Mouse (Mus musculus) intestine, embryonic 15.5 days (tissue): Measurements from ENCODE around the gene 4930404N11Rik. TPM values are rescaled to one million over a fixed set of nuclear protein-coding genes. Genes with fewer than 3 reads are reported as not detected.

Experiments used
- ATAC-seq: fragments of 200-750 bp; cut with Nextera tagmentation; 2 replicates; pipeline ENCODE4 v1.8.0; 2017; ENCODE audit warnings: moderate TSS enrichment, moderate library complexity
- H3K27ac ChIP-seq: fragments of 300-500 bp; sonication (generic); 2 replicates; pipeline ENCODE4 v1.5.1; 2015; ENCODE audit warnings: mild to moderate bottlenecking, inconsistent platforms
- H3K27me3 ChIP-seq: fragments of 300-500 bp; sonication (generic); replicated peaks from 2 replicates; pipeline ENCODE4 v1.6.1; 2015; ENCODE audit warnings: inconsistent platforms
- H3K36me3 ChIP-seq: fragments of 300-500 bp; sonication (generic); 2 replicates; pipeline ENCODE4 v1.6.1; 2015; ENCODE audit warnings: inconsistent platforms
- H3K4me1 ChIP-seq: fragments of 300-500 bp; sonication (generic); replicated peaks from 2 replicates; pipeline ENCODE4 v1.6.1; 2015; ENCODE audit warnings: inconsistent platforms
- H3K4me2 ChIP-seq: fragments of 300-500 bp; sonication (generic); replicated peaks from 2 replicates; pipeline ENCODE4 v1.6.1; 2015; ENCODE audit warnings: mild to moderate bottlenecking, inconsistent platforms
- H3K4me3 ChIP-seq: fragments of 300-500 bp; sonication (generic); replicated peaks from 2 replicates; pipeline ENCODE4 v1.5.1; 2015; ENCODE audit warnings: inconsistent platforms
- H3K9ac ChIP-seq: fragments of 300-500 bp; sonication (generic); 2 replicates; pipeline ENCODE4 v1.6.1; 2015; ENCODE audit warnings: inconsistent platforms
- H3K9me3 ChIP-seq: fragments of 300-500 bp; sonication (generic); 2 replicates; pipeline ENCODE4 v1.6.1; 2016; ENCODE audit warnings: inconsistent platforms
- WGBS: fragments of 180-500 bp; shearing (Covaris S2); methylation state at CpG from one replicate; pipeline ENCODE4 v1.1.7; 2015; 5-methylcytosine and 5-hydroxymethylcytosine counted together
- polyA plus RNA-seq: library from polyadenylated mRNA; unstranded; fragments of >200 nt; fragmentation: Nextera tagmentation; extraction: Ambion mirVana; gene quantifications from 2 replicates; pipeline ENCODE4 v1.2.1, GENCODE M21; 2015

Gene 4930404N11Rik
- polyA plus RNA-seq, 1 experiment from 2014 or later, result 1.0 TPM

DNA sequence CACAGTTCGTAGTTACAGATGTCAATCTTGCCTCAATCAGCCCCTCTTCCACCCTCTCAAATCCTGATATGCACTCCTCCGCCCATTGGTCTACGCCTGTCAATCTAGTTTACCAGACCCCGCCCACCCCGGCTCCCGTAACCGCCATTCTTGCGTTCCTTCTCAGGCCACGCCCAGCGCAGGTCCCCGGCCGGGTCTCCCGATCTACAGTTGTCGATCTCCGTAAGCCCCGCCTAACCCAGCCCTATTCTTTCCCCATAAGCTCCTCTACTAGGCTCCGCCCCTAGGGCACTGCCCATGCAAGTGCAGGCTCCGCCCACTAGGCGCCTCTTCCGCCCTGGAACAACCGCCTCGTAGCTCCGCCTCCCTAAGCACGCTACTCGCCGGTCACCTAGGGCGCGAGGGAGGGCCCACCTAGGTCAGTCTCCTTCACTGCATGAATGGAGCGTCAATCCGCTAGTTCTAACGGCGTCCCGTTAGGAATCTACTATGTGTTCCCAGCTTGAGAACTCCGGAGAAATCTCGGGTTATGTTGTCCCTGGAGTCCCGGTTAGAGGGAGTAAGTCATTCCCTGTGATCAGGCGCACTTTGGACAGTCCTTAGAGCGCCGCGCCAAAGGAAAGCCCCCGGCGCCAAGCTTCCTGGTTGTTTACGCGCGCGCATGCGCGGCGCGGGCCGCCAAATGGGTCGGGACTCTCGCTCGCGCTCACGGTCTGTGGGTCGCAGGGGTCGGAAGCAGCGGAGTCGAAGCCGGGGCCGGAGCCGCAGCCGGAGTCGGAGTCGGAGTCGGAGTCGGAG, 44.9 kb downstream of the 4930404N11Rik start, which contains the start of gene Cactin:
TSS of gene Cactin (plus strand) at position 554 of the 798 bp plus-strand sequence.
- H3K36me3 ChIP-seq, result peaks cover 41% of the 10 kb centered on the region
- H3K9me3 ChIP-seq, result no peaks in the 10 kb centered on the region
- H3K4me1 ChIP-seq, result peaks cover 47% of the 10 kb centered on the region
- WGBS, result under 1% methylated on average over 68 of the region's 68 CpGs
- peak within 1 kb of the TSS; percentile 71 for H3K9ac ChIP-seq
- peak within 1 kb of the TSS; percentile 84 for H3K4me3 ChIP-seq
- H3K4me2 ChIP-seq, result peak within 1 kb of the TSS; percentile 66
- H3K27ac ChIP-seq, result peak within 1 kb of the TSS; percentile 84
- no peaks in the 10 kb centered on the region for H3K27me3 ChIP-seq
- peak; percentile 92 for ATAC-seq

DNA sequence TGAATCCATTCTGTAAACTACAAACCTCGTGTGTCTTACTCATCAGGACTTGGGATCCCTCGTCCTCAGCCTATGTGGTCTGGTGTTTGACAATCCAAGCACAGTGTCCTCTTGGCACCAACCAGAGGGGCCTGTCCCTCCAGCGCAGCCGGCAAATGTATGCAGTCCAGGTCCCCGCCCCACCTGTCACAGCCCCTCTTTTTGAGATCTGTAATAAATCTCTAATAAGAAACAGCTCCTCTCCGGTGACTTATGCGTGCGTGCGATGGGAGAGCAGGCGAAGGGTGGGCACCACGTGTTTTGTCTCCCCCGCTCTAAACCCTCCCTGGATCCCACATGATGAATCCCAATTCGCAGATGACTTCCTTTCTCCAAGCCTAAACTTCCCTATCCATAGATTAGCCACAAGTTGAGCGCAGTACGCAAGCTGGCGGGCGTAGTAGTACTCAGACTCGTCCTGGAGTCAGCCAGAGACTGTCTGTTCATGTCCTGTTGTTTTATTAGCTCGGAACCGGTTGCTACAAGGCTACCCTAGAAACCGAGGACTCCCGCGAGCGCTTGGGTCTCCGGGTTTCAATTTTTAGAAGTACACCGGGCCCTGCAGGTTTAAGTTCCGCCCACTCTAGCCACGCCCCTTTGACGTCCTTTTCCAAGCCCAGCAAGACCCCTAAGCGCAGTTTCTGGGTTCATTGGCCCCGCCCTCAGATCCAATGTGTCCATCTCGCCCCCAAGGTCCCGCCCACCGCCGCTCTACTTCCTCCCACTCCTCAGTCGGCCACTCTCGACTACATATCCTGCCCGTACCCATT, 45.7 kb downstream of the 4930404N11Rik start:
- ATAC-seq, result no peak
- H3K4me2 ChIP-seq, result peak overlapping the region; percentile 66
- H3K4me1 ChIP-seq, result peaks cover 47% of the 10 kb centered on the region
- no peaks in the 10 kb centered on the region for H3K27me3 ChIP-seq
- under 1% methylated on average over 38 of the region's 38 CpGs for WGBS
- H3K9ac ChIP-seq, result peak overlapping the region; percentile 52
- H3K4me3 ChIP-seq, result peak overlapping the region; percentile 84
- H3K9me3 ChIP-seq, result no peaks in the 10 kb centered on the region
- H3K27ac ChIP-seq, result peak overlapping the region; percentile 84
- H3K36me3 ChIP-seq, result peaks cover 40% of the 10 kb centered on the region

DNA sequence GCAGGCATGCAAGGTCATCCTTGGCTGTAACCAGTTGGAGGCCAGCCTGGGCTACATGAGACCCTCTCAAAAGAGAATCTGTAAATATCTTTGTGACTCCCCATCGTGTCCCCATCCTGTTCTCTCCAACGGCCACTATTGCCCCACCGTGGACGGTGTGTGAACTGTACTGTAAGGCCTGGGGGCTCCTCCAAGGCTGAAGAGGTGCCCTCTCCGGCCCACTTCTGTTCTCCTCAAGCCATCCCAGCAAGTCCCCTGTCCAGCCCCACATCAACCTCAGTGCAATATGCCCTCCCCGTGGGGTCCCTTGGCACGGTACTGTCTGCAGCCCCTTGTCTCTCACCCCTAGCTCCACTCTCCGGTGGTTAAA, 46.3 kb downstream of the 4930404N11Rik start:
- peak overlapping the region; percentile 84 for H3K4me3 ChIP-seq
- H3K4me2 ChIP-seq, result peak overlapping the region; percentile 66
- H3K36me3 ChIP-seq, result peaks cover 38% of the 10 kb centered on the region
- no peak for ATAC-seq
- H3K9ac ChIP-seq, result peak overlapping the region; percentile 52
- H3K9me3 ChIP-seq, result no peaks in the 10 kb centered on the region
- no peaks in the 10 kb centered on the region for H3K27me3 ChIP-seq
- H3K27ac ChIP-seq, result peak overlapping the region; percentile 84; the same call in 1 of the 2 replicates
- WGBS, result 37% methylated on average over 8 of the region's 8 CpGs
- H3K4me1 ChIP-seq, result peaks cover 47% of the 10 kb centered on the region

DNA sequence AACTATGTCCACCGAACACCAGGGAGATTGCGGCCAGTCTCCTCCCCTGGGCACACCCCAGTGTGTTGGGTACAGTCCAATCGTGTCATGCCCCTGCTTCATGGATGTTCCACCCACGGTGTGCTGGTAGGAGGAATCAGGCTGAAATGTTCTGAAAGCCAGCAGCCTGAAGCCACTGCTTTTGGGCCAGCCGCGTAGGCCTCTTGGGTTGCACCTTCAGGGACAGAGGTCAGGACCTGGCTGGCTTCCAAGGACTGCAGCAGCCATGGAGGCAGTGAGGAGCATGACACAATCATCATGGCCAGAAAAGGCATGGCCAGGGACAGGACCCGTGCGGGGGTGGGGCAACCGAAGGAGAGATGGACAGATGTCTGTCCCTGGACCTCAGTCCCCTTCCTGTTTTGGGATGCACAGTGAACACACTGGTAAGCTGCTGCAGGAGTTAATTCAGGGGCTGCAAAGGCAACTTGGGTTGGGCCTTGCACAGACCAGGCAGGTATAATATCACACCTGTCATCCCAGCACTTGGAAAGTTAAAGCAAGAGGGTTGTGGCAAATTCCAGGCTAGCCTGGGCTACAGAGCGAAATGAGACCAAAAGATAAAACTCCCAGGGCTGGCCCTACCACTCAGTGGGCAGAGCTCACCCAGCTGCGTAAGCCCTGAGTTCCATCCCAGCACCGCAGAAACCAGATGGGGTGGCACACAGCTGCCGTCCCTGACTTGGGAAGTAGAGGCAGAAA, 46.9 kb downstream of the 4930404N11Rik start:
- Histone ChIP-seq H3K27ac (no peak overlapping the region), H3K36me3 (peaks cover 38% of the 10 kb centered on the region), H3K4me2 (peak overlapping the region; percentile 66), H3K4me1 (peaks cover 47% of the 10 kb centered on the region), H3K9ac (peak overlapping the region; percentile 52; the same call in 1 of the 2 replicates), H3K9me3 (no peaks in the 10 kb centered on the region), H3K4me3 (no peak overlapping the region), H3K27me3 (no peaks in the 10 kb centered on the region)
- WGBS, result 93% methylated on average over 13 of the region's 13 CpGs
- ATAC-seq, result no peak

DNA sequence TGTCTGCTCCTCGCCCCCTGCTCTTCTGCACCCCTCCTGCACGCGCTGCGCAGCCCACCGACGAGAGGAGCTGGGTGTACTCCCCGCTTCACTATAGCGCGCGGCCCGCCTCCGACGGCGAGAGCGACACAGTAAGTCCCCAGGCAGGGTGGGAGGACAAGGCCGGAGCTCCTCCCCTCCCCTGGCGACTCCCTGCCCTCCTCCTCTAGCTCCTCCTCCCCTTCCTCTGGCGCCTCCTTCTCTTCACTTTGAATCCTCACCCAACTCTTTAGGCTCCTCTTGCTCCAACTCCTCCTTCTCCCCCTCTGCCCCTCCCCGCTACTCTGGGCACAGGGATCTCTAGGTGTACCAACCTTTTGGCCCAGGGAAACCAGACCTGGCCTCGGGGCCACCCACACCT, 48.3 kb downstream of the 4930404N11Rik start:
- Histone ChIP-seq H3K36me3 (peaks cover 36% of the 10 kb centered on the region), H3K9ac (peak overlapping the region; percentile 43), H3K9me3 (no peaks in the 10 kb centered on the region), H3K4me2 (peak overlapping the region; percentile 69), H3K4me3 (peak overlapping the region; percentile 28), H3K4me1 (peaks cover 40% of the 10 kb centered on the region), H3K27ac (peak overlapping the region; percentile 62; the same call in 1 of the 2 replicates), H3K27me3 (no peaks in the 10 kb centered on the region)
- WGBS, result 10% methylated on average over 20 of the region's 20 CpGs
- peak; percentile 13; the same call in 1 of the 2 replicates for ATAC-seq

DNA sequence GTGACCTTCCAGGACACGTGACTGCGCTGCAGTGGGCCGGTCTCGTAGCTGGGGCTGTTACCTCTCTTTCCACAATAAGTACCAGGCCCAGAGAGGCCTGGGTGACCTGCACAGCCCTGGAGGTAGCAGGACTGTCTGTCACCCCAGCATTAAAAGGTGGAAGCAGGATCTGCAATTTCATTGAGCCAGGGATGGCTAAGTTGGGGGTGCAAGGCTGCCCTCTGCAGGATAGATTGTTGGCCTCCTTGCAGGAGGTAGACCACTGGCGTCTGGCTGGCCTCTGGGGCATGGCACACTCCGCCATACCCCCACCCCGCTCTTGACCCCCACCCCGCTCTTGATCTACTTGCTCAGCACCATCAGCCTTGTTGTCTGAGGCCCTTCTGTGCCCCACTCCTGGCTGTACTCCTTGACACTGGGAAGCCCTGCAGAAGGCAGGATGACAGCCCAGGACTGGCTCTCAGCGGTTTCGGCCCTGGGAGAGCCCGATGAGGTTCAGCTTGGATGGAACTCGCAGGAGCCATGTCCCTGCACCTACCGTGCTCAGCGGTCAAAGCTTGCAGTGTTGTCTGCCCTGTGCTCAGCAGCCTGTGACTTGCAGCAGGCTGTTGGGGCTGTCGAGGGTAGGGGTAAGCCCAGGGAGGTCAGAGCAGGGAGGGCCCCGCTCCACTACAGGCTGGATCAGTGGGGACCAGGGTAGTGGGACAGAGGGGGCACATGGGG, 49.1 kb downstream of the 4930404N11Rik start:
- no peaks in the 10 kb centered on the region for H3K27me3 ChIP-seq
- peak overlapping the region; percentile 28 for H3K4me3 ChIP-seq
- no peak for ATAC-seq
- WGBS, result 57% methylated on average over 16 of the region's 16 CpGs
- H3K9ac ChIP-seq, result peak overlapping the region; percentile 43
- peak overlapping the region; percentile 69 for H3K4me2 ChIP-seq
- H3K36me3 ChIP-seq, result peaks cover 42% of the 10 kb centered on the region
- H3K27ac ChIP-seq, result no peak overlapping the region
- H3K9me3 ChIP-seq, result no peaks in the 10 kb centered on the region
- H3K4me1 ChIP-seq, result peaks cover 33% of the 10 kb centered on the region

DNA sequence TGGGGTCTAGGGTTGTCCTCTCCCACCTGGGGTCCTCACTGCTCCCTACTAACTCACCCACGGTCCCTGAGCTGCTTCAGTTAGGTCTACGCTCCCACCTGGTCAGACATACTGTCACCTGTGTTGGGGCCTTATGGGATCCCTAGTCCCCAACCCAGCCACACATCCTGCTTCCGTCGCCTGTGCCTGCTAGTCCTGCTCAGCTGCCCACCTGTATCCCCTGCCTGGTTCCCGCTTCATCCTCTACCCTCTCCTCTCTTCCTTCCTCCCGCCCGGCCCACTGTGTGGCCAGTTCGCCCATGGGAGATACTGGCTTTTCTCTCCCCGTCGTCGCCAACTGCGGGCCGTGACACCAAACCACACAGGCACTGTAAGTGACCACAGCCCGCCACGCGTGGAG, 50.0 kb downstream of the 4930404N11Rik start:
- H3K4me1 ChIP-seq, result peaks cover 33% of the 10 kb centered on the region
- no peaks in the 10 kb centered on the region for H3K27me3 ChIP-seq
- H3K9me3 ChIP-seq, result no peaks in the 10 kb centered on the region
- H3K27ac ChIP-seq, result no peak overlapping the region
- no peak overlapping the region for H3K9ac ChIP-seq
- no peak overlapping the region for H3K4me2 ChIP-seq
- 94% methylated on average over 16 of the region's 16 CpGs for WGBS
- no peak for ATAC-seq
- peaks cover 51% of the 10 kb centered on the region for H3K36me3 ChIP-seq
- H3K4me3 ChIP-seq, result no peak overlapping the region

DNA sequence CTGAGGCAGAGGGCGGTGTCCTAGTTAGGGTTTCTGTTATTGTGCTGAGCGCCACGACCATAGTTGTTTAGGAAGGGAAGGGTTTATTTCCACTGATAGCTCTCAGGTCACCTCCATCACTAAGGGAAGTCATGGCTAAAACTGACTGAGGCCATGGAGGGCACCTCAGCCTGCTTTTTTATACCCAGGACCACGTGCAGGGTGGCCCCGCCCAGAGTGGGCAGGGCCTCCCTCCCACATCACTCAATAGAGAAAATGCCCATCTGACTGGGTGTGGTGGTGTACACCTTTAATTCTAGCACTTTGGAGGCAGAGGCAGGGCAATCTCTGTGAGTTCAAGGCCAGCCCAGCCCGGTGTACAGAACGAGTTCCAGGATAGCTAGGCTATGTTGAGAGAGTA, 51.4 kb downstream of the 4930404N11Rik start:
- Histone ChIP-seq H3K36me3 (peaks cover 65% of the 10 kb centered on the region), H3K27ac (no peak overlapping the region), H3K4me1 (peaks cover 26% of the 10 kb centered on the region), H3K4me2 (no peak overlapping the region), H3K9ac (no peak overlapping the region), H3K4me3 (no peak overlapping the region), H3K27me3 (no peaks in the 10 kb centered on the region), H3K9me3 (no peaks in the 10 kb centered on the region)
- 74% methylated on average over 7 of the region's 7 CpGs for WGBS
- ATAC-seq, result no peak

DNA sequence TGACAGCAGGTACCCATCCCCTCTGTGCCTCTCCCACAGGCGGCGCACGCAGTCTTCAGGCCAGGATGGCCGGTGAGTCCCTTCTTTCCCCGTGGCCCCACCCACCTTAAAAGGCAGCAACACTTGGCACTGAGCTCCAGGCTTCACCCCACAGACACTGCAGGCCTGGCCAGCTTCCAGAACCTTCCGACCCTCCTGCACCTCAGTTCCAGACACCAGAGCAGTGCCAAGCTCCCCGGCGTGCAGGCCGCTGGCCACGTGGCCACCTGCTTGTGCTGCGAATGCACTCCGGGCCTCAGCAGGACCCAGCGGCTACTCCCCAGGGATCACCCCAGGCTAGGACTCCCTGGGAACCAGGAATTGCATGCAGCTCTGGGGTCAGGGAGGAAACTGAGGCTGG, 52.0 kb downstream of the 4930404N11Rik start:
- no peak overlapping the region for H3K4me2 ChIP-seq
- no peak overlapping the region for H3K4me3 ChIP-seq
- H3K4me1 ChIP-seq, result peaks cover 20% of the 10 kb centered on the region
- peaks cover 70% of the 10 kb centered on the region for H3K36me3 ChIP-seq
- no peaks in the 10 kb centered on the region for H3K9me3 ChIP-seq
- no peak overlapping the region for H3K27ac ChIP-seq
- H3K27me3 ChIP-seq, result no peaks in the 10 kb centered on the region
- WGBS, result 95% methylated on average over 13 of the region's 13 CpGs
- ATAC-seq, result no peak
- no peak overlapping the region for H3K9ac ChIP-seq
